Mouse (Mus musculus) olfactory bulb, adult 2 months (tissue): ENCODE measurements around the gene Foxk1. TPM values are rescaled to one million over a fixed set of nuclear protein-coding genes. Genes with fewer than 3 reads are reported as not detected.

Experiments
- H3K27ac ChIP-seq: fragments of 200-500 bp; 2 replicates; pipeline ENCODE4 v1.5.1; 2012; ENCODE audit warnings: low read depth, low read length; ENCODE audit not compliant: insufficient read depth
- H3K4me1 ChIP-seq: fragments of 200-500 bp; 2 replicates; pipeline ENCODE4 v1.6.1; 2012; ENCODE audit warnings: low read length; ENCODE audit not compliant: control insufficient read depth, insufficient read depth
- H3K4me3 ChIP-seq: fragments of 200-500 bp; 2 replicates; pipeline ENCODE4 v1.5.1; 2012; ENCODE audit warnings: mild to moderate bottlenecking, low read depth, low read length, moderate library complexity; ENCODE audit not compliant: insufficient read depth
- CTCF ChIP-seq: fragments of 200-500 bp; IDR thresholded peaks from 2 replicates; pipeline ENCODE4 v1.5.1; 2012; ENCODE audit warnings: low read depth, mild to moderate bottlenecking, low read length, moderate library complexity; ENCODE audit not compliant: insufficient read depth
- POLR2A ChIP-seq: fragments of 200-500 bp; IDR thresholded peaks from 2 replicates; pipeline ENCODE4 v1.6.1; 2012; ENCODE audit warnings: mild to moderate bottlenecking, low read depth, low read length, moderate library complexity; ENCODE audit not compliant: insufficient read depth
- WGBS: fragments of 180-500 bp; shearing (Covaris S2); methylation state at CpG from one replicate; pipeline ENCODE4 v1.1.7; 2018; 5-methylcytosine and 5-hydroxymethylcytosine counted together
- polyA plus RNA-seq: library from polyadenylated mRNA; stranded (reverse); fragments of >200 nt; gene quantifications from 2 replicates; pipeline ENCODE4 v1.2.4, GENCODE M21; 2012; ENCODE audit warnings: low replicate concordance; ENCODE audit not compliant: missing spikeins, insufficient read depth, insufficient read length

Gene Foxk1
- polyA plus RNA-seq, 1 experiment = not detected

GRCm38 (mm10) chr5:142434052-142434451 is 32.8 kb downstream of the Foxk1 start:
- H3K4me3 ChIP-seq = no peak overlapping the region
- peak overlapping the region; percentile 54; the same call in 1 of the 2 replicates for H3K27ac ChIP-seq
- no peak for TF ChIP-seq POLR2A
- no peak for TF ChIP-seq CTCF
- peaks cover 40% of the 10 kb centered on the region for H3K4me1 ChIP-seq
- WGBS = 47% methylated on average over 5 of the region's 5 CpGs

GRCm38 (mm10) chr5:142435736-142436135 is 34.4 kb downstream of the Foxk1 start:
- Histone ChIP-seq H3K4me1 (peaks cover 47% of the 10 kb centered on the region), H3K27ac (no peak overlapping the region), H3K4me3 (no peak overlapping the region)
- TF ChIP-seq POLR2A (no peak), CTCF (no peak)
- whole genome bisulfite sequencing = 96% methylated on average over 15 of the region's 15 CpGs

GRCm38 (mm10) chr5:142438380-142438938 is 37.2 kb downstream of the Foxk1 start:
- TF ChIP-seq CTCF (no peak), POLR2A (no peak)
- H3K4me1 ChIP-seq = peaks cover 43% of the 10 kb centered on the region
- H3K27ac ChIP-seq = no peak overlapping the region
- WGBS = 83% methylated on average over 16 of the region's 16 CpGs
- H3K4me3 ChIP-seq = no peak overlapping the region

GRCm38 (mm10) chr5:142439911-142440432 is 38.7 kb downstream of the Foxk1 start:
- WGBS = 24% methylated on average over 12 of the region's 12 CpGs
- TF ChIP-seq CTCF = no peak
- TF ChIP-seq POLR2A = no peak
- Histone ChIP-seq H3K27ac (0 out of 2 replicates have a peak overlapping the region, but pooled peaks have one; percentile 3), H3K4me1 (peaks cover 40% of the 10 kb centered on the region), H3K4me3 (0 out of 2 replicates have a peak overlapping the region, but pooled peaks have one; percentile 13)

- peaks cover 45% of the 10 kb centered on the region for H3K4me1 ChIP-seq
- H3K27ac ChIP-seq = no peak overlapping the region; the same call in 1 of the 2 replicates
- peak overlapping the region; percentile 13; the same call in 1 of the 2 replicates for H3K4me3 ChIP-seq
- TF ChIP-seq POLR2A (no peak), CTCF (no peak)
- whole genome bisulfite sequencing = 6% methylated on average over 19 of the region's 19 CpGs
Observed at GRCm38 (mm10) chr5:142440451-142441147, 39.3 kb downstream of the Foxk1 start.

GRCm38 (mm10) chr5:142441332-142442044 is 40.2 kb downstream of the Foxk1 start:
- Histone ChIP-seq H3K4me1 (peaks cover 47% of the 10 kb centered on the region), H3K4me3 (no peak overlapping the region), H3K27ac (no peak overlapping the region)
- 69% methylated on average over 22 of the region's 22 CpGs for WGBS
- TF ChIP-seq POLR2A (no peak), CTCF (no peak)

GRCm38 (mm10) chr5:142442045-142442440 is 40.7 kb downstream of the Foxk1 start:
- TF ChIP-seq POLR2A (no peak), CTCF (no peak)
- no peak overlapping the region for H3K27ac ChIP-seq
- H3K4me1 ChIP-seq = peaks cover 47% of the 10 kb centered on the region
- H3K4me3 ChIP-seq = no peak overlapping the region
- WGBS = 89% methylated on average over 7 of the region's 7 CpGs

- H3K4me1 ChIP-seq = peaks cover 52% of the 10 kb centered on the region
- TF ChIP-seq POLR2A (no peak), CTCF (no peak)
- H3K4me3 ChIP-seq = no peak overlapping the region
- no peak overlapping the region for H3K27ac ChIP-seq
- 67% methylated on average over 15 of the region's 15 CpGs for WGBS
Observed at GRCm38 (mm10) chr5:142443514-142443913, 42.2 kb downstream of the Foxk1 start.

- no peak overlapping the region for H3K27ac ChIP-seq
- no peak overlapping the region for H3K4me3 ChIP-seq
- TF ChIP-seq CTCF (no peak), POLR2A (no peak)
- H3K4me1 ChIP-seq = peaks cover 51% of the 10 kb centered on the region
- 83% methylated on average over 14 of the region's 14 CpGs for WGBS
Observed at GRCm38 (mm10) chr5:142443994-142444393, 42.7 kb downstream of the Foxk1 start.
